Mouse (Mus musculus) forebrain, postnatal 0 days (tissue): ENCODE results near the gene Gm2056. TPM values are rescaled to one million over a fixed set of nuclear protein-coding genes. Genes with fewer than 3 reads are reported as not detected.

Experiments used
- polyA plus RNA-seq: library from polyadenylated mRNA; unstranded; fragments of >200 nt; fragmentation: Nextera tagmentation; extraction: Ambion mirVana; gene quantifications from 2 replicates; pipeline ENCODE4 v1.2.1, GENCODE M21; 2015
- total RNA-seq: library from RNA; depleted of rRNA; stranded (reverse); fragments of >200 nt; gene quantifications from 2 replicates; pipeline ENCODE4 v1.2.3, GENCODE M21; 2014; rRNA removed

The Gm2056 gene
- total and polyA plus RNA-seq, 2 experiments from 2014 or later: not detected

Other genes starting within 250 kb of the Gm2056 start
- gene Gm21936, start 231.5 kb upstream of the Gm2056 start, total RNA-seq: not detected in 2 replicates
- gene Gm21936, start 231.5 kb upstream of the Gm2056 start, polyA plus RNA-seq: not detected in 2 replicates
- gene BB287469, start 210.4 kb upstream of the Gm2056 start, total RNA-seq: not detected in 2 replicates
- gene BB287469, start 210.4 kb upstream of the Gm2056 start, polyA plus RNA-seq: not detected in 2 replicates
- gene Gm2001, start 184.7 kb upstream of the Gm2056 start, total RNA-seq: not detected in 2 replicates
- gene Gm2001, start 184.7 kb upstream of the Gm2056 start, polyA plus RNA-seq: not detected in 2 replicates
- not detected in 2 replicates for gene Gm2016, start 152.9 kb upstream of the Gm2056 start, total RNA-seq
- not detected in 2 replicates for gene Gm2016, start 152.9 kb upstream of the Gm2056 start, polyA plus RNA-seq
- not detected in 2 replicates for gene Gm2022, start 131.6 kb upstream of the Gm2056 start, total RNA-seq
- gene Gm2022, start 131.6 kb upstream of the Gm2056 start, polyA plus RNA-seq: not detected in 2 replicates
- gene Gm2035, start 107.1 kb upstream of the Gm2056 start, total RNA-seq: not detected in 2 replicates
- not detected in 2 replicates for gene Gm2035, start 107.1 kb upstream of the Gm2056 start, polyA plus RNA-seq
- gene Gm2042, start 72.9 kb upstream of the Gm2056 start, total RNA-seq: not detected in 2 replicates
- not detected in 2 replicates for gene Gm2042, start 72.9 kb upstream of the Gm2056 start, polyA plus RNA-seq
- not detected in 2 replicates for gene Gm2075, start 15.2 kb upstream of the Gm2056 start, total RNA-seq
- gene Gm2075, start 15.2 kb upstream of the Gm2056 start, polyA plus RNA-seq: not detected in 2 replicates
- not detected in 2 replicates for gene Gm6803, start 8.2 kb upstream of the Gm2056 start, total RNA-seq
- not detected in 2 replicates for gene Gm6803, start 8.2 kb upstream of the Gm2056 start, polyA plus RNA-seq
- not detected in 2 replicates for gene Gm16368, start 56.7 kb downstream of the Gm2056 start, total RNA-seq
- not detected in 2 replicates for gene Gm16368, start 56.7 kb downstream of the Gm2056 start, polyA plus RNA-seq
- not detected in 2 replicates for gene Gm10436, start 155.1 kb downstream of the Gm2056 start, total RNA-seq
- not detected in 2 replicates for gene Gm10436, start 155.1 kb downstream of the Gm2056 start, polyA plus RNA-seq
- gene Gm8332, start 223.1 kb downstream of the Gm2056 start, total RNA-seq: not detected in 2 replicates
- gene Gm8332, start 223.1 kb downstream of the Gm2056 start, polyA plus RNA-seq: not detected in 2 replicates
- gene Gm5662, start 247.5 kb downstream of the Gm2056 start, total RNA-seq: not detected in 2 replicates
- not detected in 2 replicates for gene Gm5662, start 247.5 kb downstream of the Gm2056 start, polyA plus RNA-seq